Mouse (Mus musculus): ENCODE data around the gene Celf2. TPM values are rescaled to one million over a fixed set of nuclear protein-coding genes. Genes with fewer than 3 reads are reported as not detected.
A peak's percentile ranks its signal among the peaks of the same experiment; 100 is the strongest.

The Celf2 gene
- total RNA-seq, 2 experiments from 2014 or later, result 120 to 122 TPM

DNA sequence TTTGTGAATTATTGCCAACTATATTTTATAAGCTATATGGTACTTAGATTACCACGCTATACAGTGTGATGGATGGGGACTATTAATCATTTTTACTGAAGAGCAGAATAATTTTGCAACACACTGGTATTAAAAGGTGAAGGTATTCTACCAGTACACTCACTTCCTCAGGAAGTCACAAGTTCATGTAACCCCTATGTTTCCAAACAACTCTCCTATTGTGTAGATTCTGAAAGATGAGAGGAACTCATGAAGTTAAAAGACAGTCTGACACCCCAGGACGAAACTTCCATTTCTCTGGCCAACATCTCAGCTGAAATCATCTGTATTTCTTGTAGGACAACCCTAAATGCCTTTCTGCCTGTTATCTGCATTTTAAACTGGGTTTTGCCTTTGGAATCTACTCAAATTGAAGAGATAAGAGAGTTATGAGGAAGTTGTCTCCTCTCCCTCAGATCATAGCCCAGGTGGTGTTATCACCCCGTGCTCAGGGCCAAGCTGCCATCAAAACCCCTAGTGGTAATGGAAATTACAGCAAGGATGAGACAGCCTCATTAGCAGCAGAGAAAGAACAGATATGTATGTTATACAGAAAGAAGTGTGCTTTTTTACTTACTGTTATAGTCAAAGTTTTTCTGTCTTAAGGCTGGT is 722.7 kb downstream of the Celf2 start:
- no peak for DNase-seq (ENCODE audit: low spot score in 2 of 2)

DNA sequence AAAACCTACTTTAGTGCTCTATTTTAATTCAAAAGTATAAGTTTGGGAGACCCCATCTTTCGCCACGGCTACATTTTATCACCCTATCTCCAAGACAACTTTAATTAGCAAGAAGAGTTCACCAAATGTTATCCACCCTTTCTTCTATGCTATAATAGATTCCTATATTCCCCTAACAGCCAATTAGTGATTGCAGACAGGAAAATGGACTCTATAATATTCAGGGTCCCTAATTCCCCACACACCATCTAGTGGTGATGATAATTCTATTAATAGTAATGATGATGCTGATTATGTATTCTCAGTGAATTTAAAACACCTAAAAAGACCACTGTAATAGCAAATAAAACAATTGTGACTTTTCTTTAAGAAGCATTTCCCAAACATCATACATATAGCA is 739.1 kb downstream of the Celf2 start:
- DNase-seq (ENCODE audit: low spot score in 2 of 2), result no peak

- DNase-seq (ENCODE audit: low spot score in 2 of 2), result no peak
These were observed 747.0 kb downstream of the Celf2 start for GRCm38 (mm10) chr2:6762381-6762780.

- no peak for DNase-seq (ENCODE audit: low spot score in 2 of 2)
These were observed 766.2 kb downstream of the Celf2 start for GRCm38 (mm10) chr2:6743173-6743572.

GRCm38 (mm10) chr2:6739998-6740668 is 769.2 kb downstream of the Celf2 start:
- no peak for DNase-seq (ENCODE audit: low spot score in 2 of 2)

DNA sequence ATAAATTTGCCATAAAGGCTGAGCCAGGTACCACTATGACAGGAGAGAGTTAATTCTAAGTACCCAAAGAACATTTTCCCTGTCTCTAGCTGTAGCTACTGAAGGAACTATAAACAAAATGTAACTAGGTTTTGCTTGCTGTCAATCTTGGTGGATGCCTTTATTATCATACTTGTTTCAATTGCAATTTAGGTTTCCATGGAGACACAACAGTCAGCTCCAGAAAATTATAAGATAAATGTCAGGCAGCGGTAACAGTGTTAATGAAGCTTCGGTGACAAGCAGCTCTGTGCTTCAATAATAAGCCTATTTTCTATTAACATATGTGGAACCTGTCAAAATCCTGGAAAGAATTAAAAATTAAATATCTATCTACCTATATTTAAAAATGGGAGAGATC is 777.3 kb downstream of the Celf2 start:
- no peak for DNase-seq (ENCODE audit: low spot score in 2 of 2)

DNA sequence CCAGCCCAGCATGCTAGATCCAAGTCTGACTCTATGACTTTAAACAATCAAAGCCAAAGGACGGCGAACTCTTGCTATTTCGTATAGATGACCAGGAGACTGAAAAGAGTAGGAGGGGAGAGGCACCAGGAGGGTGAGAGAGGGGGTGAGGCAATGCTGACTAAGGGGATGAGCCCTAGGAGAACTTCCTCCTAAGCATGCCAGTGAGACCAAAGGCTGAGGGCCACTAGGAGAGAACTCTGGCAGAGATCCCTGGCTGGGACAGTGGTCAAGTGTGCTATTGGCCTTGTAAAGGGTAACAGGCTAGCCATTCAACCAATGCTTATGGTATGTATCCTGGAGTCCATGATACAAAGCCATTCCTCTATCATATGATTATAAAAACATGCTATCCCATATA is 778.5 kb downstream of the Celf2 start:
- no peak for DNase-seq (ENCODE audit: low spot score in 2 of 2)

GRCm38 (mm10) chr2:6729984-6730383 is 779.4 kb downstream of the Celf2 start:
- no peak for DNase-seq (ENCODE audit: low spot score in 2 of 2)

- no peak for DNase-seq (ENCODE audit: low spot score in 2 of 2)
These were observed 780.5 kb downstream of the Celf2 start for GRCm38 (mm10) chr2:6728840-6729252.

DNA sequence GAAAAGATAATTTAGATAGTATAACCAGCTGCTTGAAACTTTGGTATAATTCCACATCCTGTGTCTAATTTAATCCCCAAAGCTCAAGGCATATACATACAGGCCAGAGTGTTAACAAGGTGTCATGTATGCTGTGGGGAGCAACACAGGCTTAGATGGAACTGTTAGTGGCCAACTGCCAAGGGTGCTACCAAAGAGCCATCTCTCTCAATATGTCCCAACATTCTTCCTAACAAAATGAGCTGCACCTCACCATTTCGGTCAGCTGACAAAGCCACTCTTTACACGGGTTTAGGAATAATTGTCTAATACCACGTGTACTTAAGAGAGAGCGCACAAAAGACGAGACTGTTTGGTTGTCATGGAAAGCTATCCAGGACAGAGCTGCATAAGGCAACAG is 782.0 kb downstream of the Celf2 start:
- DNase-seq (ENCODE audit: low spot score in 2 of 2), result no peak

DNA sequence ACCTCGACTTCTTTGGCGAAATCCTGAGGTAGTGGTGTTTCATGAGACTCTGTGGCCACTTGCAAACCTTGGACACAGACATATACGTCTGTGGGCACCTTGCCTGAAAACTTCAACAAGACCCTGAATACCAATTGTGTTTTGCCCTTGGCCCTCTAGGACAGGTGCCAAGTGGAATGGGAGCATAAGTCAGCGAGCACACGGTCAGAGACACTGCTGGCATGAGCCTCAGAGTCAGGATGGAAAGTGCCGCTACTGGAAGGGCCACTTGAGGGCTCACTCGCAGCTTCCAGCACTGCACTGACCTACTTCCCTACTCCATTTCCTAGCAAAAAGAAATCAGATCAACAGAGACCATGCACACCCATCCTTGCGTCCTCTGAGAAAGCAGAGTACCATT is 783.3 kb downstream of the Celf2 start:
- DNase-seq (ENCODE audit: low spot score in 2 of 2), result no peak

DNA sequence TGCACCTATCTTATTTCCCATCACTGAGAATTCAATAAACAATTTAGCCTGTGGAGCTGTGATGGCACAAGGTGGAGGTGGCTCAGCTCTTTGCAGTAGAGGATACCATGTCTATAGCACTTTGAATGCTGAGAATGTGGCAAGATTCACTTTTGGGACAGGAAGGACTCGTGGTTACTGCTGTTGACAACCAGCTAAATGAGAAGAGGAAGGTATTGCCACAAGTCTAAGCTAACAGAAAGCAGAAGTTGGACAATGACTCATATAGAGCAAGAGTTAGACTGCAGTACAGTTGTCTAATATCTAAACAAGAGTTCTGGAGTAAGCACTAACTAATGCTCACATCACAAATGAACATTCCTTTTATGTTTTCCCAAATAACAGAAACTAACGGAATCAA is 785.8 kb downstream of the Celf2 start:
- DNase-seq (ENCODE audit: low spot score in 2 of 2), result no peak

- peak in 1 of 2 experiments; percentile 29 for DNase-seq (ENCODE audit: low spot score in 2 of 2)
These were observed 787.6 kb downstream of the Celf2 start for GRCm38 (mm10) chr2:6721460-6722401.

- peak in 1 of 2 experiments; percentile 57 for DNase-seq (ENCODE audit: low spot score in 2 of 2)
These were observed 788.5 kb downstream of the Celf2 start for GRCm38 (mm10) chr2:6720753-6721459.

- no peak for DNase-seq (ENCODE audit: low spot score in 2 of 2)
These were observed 790.5 kb downstream of the Celf2 start for GRCm38 (mm10) chr2:6718864-6719263.

DNA sequence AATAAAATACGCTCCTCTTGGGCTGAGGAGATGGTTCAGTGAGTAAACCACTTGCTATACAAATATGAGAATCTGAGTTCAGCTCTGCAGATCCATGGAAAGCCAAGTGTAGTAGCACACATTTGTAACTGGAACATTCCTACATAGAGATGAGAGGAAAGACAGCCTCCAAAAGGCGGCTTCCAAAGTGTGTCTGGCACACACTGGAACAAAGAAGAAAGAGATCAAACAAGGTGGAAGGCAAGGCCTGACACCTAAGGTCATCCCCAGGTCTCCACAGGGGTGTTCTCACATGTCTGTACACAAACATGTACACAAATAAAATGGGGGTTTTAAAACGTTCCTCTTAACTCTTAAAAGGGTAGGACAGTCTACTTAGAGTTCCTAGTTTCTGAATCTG is 791.4 kb downstream of the Celf2 start:
- DNase-seq (ENCODE audit: low spot score in 2 of 2), result no peak

GRCm38 (mm10) chr2:6715562-6715961 is 793.8 kb downstream of the Celf2 start:
- no peak for DNase-seq (ENCODE audit: low spot score in 2 of 2)

GRCm38 (mm10) chr2:6713529-6713928 is 795.8 kb downstream of the Celf2 start:
- DNase-seq (ENCODE audit: low spot score in 2 of 2), result no peak

DNA sequence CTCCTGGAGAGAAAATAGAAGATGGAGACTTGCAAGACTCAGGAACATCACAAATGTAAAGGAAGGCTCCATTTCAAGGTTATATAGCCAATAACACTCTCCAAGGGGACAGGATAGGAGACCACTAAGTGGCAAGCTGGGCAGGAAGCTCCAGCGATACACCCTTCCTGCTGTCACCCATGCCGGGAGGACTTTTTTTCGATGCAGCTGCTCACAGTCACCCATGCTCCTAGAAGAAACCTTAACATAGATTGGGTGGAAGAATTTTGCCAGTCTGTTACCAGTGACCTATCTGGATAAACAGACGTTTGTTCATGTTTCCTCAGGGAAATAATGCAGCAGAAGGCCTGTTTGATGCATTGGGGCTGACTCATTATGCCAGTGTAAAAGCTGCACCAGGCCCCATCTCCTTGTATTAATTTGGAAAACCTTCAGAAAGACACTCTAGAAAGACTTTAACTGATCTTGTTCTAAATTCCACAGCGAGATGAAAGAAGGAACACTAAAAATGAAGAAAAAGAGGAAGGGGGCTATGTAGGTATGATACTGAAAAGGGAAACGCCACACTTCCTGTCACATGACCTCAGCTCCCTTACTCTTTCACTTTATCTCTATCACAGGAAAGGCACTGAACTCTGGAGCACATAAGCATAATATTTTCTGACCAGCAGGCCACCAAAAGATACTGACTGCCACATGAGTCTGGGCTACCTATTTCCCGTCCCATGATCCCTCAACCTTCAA is 798.5 kb downstream of the Celf2 start:
- DNase-seq (ENCODE audit: low spot score in 2 of 2), result no peak

DNA sequence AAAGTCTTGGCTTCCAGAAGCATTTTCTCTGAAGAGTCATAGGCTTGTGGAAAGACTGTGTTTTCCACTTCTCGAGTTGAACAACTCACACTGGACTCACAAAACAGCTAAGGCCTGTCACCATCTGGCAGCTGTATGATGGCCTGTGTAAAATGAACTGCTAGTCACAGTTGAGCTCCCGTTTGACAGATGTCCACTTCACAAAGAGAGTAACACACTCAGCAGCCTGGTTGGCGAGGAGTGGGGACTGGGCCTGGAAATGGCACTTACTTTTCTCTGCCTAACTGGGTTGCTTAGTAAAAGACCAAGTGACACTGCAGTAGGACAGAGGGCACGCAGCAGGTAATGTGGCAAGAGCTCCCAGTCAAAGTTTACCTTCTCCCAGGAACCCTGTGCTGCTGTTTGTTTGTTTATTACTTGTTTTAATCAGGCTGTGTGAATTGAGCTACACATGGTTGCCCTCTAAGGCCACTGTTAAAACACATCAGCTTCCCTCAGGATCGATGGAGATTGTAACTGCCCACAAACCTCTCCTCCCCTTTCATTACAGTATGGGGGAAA is 801.3 kb downstream of the Celf2 start:
- DNase-seq (ENCODE audit: low spot score in 2 of 2), result peak in 1 of 2 experiments; percentile 12
